Mouse (Mus musculus): Measurements from ENCODE around the gene Oaz3.

- TF ChIP-seq USF1 (IDR thresholded peaks at IDR 0.05; ENCODE audit: low read depth) (no peak), MYOG (IDR thresholded peaks at IDR 0.05; ENCODE audit: control insufficient read depth in 1 of 3, insufficient read depth in 1 of 3, insufficient read length in 2 of 3, low read depth in 2 of 3) (no peak), POLR2A (IDR thresholded peaks at IDR 0.05; ENCODE audit: insufficient read length, low read depth) (no peak), E2F4 (IDR thresholded peaks at IDR 0.05; ENCODE audit: insufficient read depth) (no peak), CEBPB (IDR thresholded peaks at IDR 0.05; ENCODE audit: insufficient read depth, poor library complexity, severe bottlenecking) (no peak), TCF12 (IDR thresholded peaks at IDR 0.05; ENCODE audit: insufficient read depth, poor library complexity, severe bottlenecking) (no peak), MAX (IDR thresholded peaks at IDR 0.05; ENCODE audit: low read depth) (no peak), SRF (IDR thresholded peaks at IDR 0.05; ENCODE audit: control insufficient read depth, insufficient read length, low read depth) (no peak)
Observed at GRCm38 (mm10) chr3:94392128-94392527, 51.6 kb downstream of the Oaz3 start.

All from myocyte (in vitro differentiated cells).